ENCODE assay signal across 23 mouse cellular contexts in the genomic region with DNA sequence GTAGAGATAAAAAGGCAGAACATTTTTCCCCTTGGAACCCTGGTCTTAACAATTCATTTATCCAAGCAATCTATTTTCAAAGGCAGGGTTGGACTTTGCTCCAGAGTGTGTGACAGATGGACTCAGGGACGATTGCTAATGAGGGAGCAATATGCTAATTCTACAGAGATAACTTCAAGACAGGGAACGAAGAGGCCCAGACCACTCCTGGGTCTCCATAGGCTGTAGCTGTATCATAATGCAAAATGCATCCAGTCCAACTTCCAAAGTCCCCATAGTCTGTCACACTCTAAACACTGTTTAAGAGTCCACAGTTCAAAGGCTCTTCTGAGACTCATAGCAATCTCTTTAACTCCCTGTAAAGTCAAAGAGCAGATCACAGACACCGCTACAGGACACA. TPM values are rescaled to one million over a fixed set of nuclear protein-coding genes. Genes with fewer than 3 reads are reported as not detected.
DNase-seq lines count a peak whose midpoint lies in the region; ATAC-seq and TF ChIP-seq lines count a peak whose summit lies in the region.
"Had no signal": no experiment of that assay in that cellular context is flagged by ENCODE, and none has a peak within 500 bp of the region (broad histone marks: within the 10 kb centered on the region; RNA-seq: fewer than 3 reads in every experiment).

No protein-coding gene starts in this region.

- H3K4me3 ChIP-seq in kidney, embryonic 16.5 days (ENCODE audit: low read length): no peak overlapping the region
- H3K4me3 ChIP-seq in lung, embryonic 16.5 days (ENCODE audit: low read length): no peak overlapping the region
- H3K4me3 ChIP-seq in lung, adult 2 months (replicated peaks; ENCODE audit: extremely low read depth, low read depth, low read length): no peak overlapping the region
- H3K4me3 ChIP-seq in intestine, embryonic 15.5 days (replicated peaks): no peak overlapping the region
- no peak overlapping the region for H3K4me3 ChIP-seq in intestine, postnatal 0 days (ENCODE audit: low read depth, low read length)
- H3K4me3 ChIP-seq in thymus, adult 2 months (ENCODE audit: control insufficient read depth, insufficient read depth, low read length): no peak overlapping the region
- H3K4me3 ChIP-seq: embryonic facial prominence, embryonic 15.5 days; erythroblast, embryonic 14.5 days; forebrain, embryonic 10.5 days; gastrocnemius, adult 2 months; heart, embryonic 13.5 days; hindbrain, embryonic 12.5 days had no signal

- TF ChIP-seq POLR2A in lung, adult 2 months (IDR thresholded peaks at IDR 0.05; ENCODE audit: borderline replicate concordance, extremely low read depth, low read depth, low read length): no peak
- no peak for TF ChIP-seq POLR2A in thymus, adult 2 months (IDR thresholded peaks at IDR 0.05; ENCODE audit: control insufficient read depth, extremely low read depth, insufficient read depth, low read length, poor library complexity)

- 0 out of 2 replicates have a peak, but pooled peaks have one; percentile 23 for ATAC-seq in kidney, embryonic 16.5 days (ENCODE audit: low FRiP score, low TSS enrichment)
- ATAC-seq in lung, embryonic 16.5 days (ENCODE audit: low read depth): peak; percentile 56
- peak; percentile 98 for ATAC-seq in intestine, embryonic 15.5 days
- peak; percentile 100 for ATAC-seq in intestine, postnatal 0 days
- ATAC-seq: forebrain, embryonic 14.5 days had no signal

- 84% methylated on average over 3 of the region's 3 CpGs for WGBS in kidney, embryonic 16.5 days
- 41% methylated on average over 3 of the region's 3 CpGs for WGBS in lung, embryonic 16.5 days
- 58% methylated on average over 3 of the region's 3 CpGs for WGBS in lung, adult 2 months
- 64% methylated on average over 3 of the region's 3 CpGs for WGBS in intestine, embryonic 15.5 days
- 32% methylated on average over 3 of the region's 3 CpGs for WGBS in intestine, postnatal 0 days
- 92% methylated on average over 3 of the region's 3 CpGs for WGBS in thymus, adult 2 months

- no peaks in the 10 kb centered on the region for H3K4me1 ChIP-seq in kidney, embryonic 16.5 days (ENCODE audit: insufficient read depth, low read length)
- H3K4me1 ChIP-seq in lung, embryonic 16.5 days (replicated peaks; ENCODE audit: control insufficient read depth, insufficient read depth, low read length): no peaks in the 10 kb centered on the region
- H3K4me1 ChIP-seq in lung, adult 2 months (ENCODE audit: control insufficient read depth, insufficient read depth, low read length): no peaks in the 10 kb centered on the region
- H3K4me1 ChIP-seq in intestine, embryonic 15.5 days (replicated peaks): no peaks in the 10 kb centered on the region
- H3K4me1 ChIP-seq in intestine, postnatal 0 days (replicated peaks; ENCODE audit: control insufficient read depth, insufficient read depth, low read length): 0 out of 2 replicates have a peak, but pooled peaks cover 3% of the 10 kb centered on the region
- H3K4me1 ChIP-seq in thymus, adult 2 months (replicated peaks; ENCODE audit: control insufficient read depth, insufficient read depth, low read length): no peaks in the 10 kb centered on the region
- H3K4me1 ChIP-seq: embryonic facial prominence, embryonic 15.5 days; forebrain, embryonic 10.5 days; heart, embryonic 13.5 days; hindbrain, embryonic 12.5 days had no signal

- H3K27ac ChIP-seq in kidney, embryonic 16.5 days (ENCODE audit: low read length): no peak overlapping the region
- peak overlapping the region; percentile 37; the same call in 1 of the 2 replicates for H3K27ac ChIP-seq in lung, embryonic 16.5 days (ENCODE audit: low read length)
- no peak overlapping the region for H3K27ac ChIP-seq in intestine, embryonic 15.5 days
- peak overlapping the region; percentile 77 for H3K27ac ChIP-seq in intestine, postnatal 0 days (ENCODE audit: low read depth, low read length)
- H3K27ac ChIP-seq in thymus, adult 2 months (ENCODE audit: control insufficient read depth, insufficient read depth, low read length): no peak overlapping the region
- H3K27ac ChIP-seq: embryonic facial prominence, embryonic 15.5 days; forebrain, embryonic 10.5 days; gastrocnemius, adult 2 months; heart, embryonic 13.5 days; hindbrain, embryonic 12.5 days had no signal

- no peak for TF ChIP-seq CTCF in lung, adult 2 months (IDR thresholded peaks at IDR 0.05; ENCODE audit: insufficient read depth, low read length)
- no peak for TF ChIP-seq CTCF in intestine, postnatal 0 days (IDR thresholded peaks at IDR 0.05; ENCODE audit: low read depth)
- TF ChIP-seq CTCF in thymus, adult 2 months (IDR thresholded peaks at IDR 0.05; ENCODE audit: borderline replicate concordance, control insufficient read depth, extremely low read depth, insufficient read depth, low read length, poor library complexity): no peak

- no peaks in the 10 kb centered on the region for H3K36me3 ChIP-seq in kidney, embryonic 16.5 days (ENCODE audit: insufficient read depth, low read length)
- H3K36me3 ChIP-seq in lung, embryonic 16.5 days (ENCODE audit: control insufficient read depth, insufficient read depth, low read length): no peaks in the 10 kb centered on the region
- H3K36me3 ChIP-seq in intestine, embryonic 15.5 days: no peaks in the 10 kb centered on the region
- H3K36me3 ChIP-seq in intestine, postnatal 0 days (ENCODE audit: control insufficient read depth, insufficient read depth): no peaks in the 10 kb centered on the region
- no peaks in the 10 kb centered on the region for H3K36me3 ChIP-seq in thymus, adult 2 months (ENCODE audit: control insufficient read depth, insufficient read depth, low read length)
- H3K36me3 ChIP-seq: embryonic facial prominence, embryonic 15.5 days; forebrain, embryonic 10.5 days; heart, embryonic 13.5 days; hindbrain, embryonic 12.5 days had no signal

- no peaks in the 10 kb centered on the region for H3K9me3 ChIP-seq in kidney, embryonic 16.5 days (ENCODE audit: low read length)
- no peaks in the 10 kb centered on the region for H3K9me3 ChIP-seq in lung, embryonic 16.5 days (ENCODE audit: control insufficient read depth, low read length)
- H3K9me3 ChIP-seq in intestine, embryonic 15.5 days: no peaks in the 10 kb centered on the region
- H3K9me3 ChIP-seq in intestine, postnatal 0 days (ENCODE audit: control insufficient read depth): no peaks in the 10 kb centered on the region
- H3K9me3 ChIP-seq: embryonic facial prominence, embryonic 15.5 days; forebrain, embryonic 10.5 days; heart, embryonic 13.5 days; hindbrain, embryonic 12.5 days had no signal

- H3K4me2 ChIP-seq in kidney, embryonic 16.5 days (replicated peaks; ENCODE audit: low read depth, low read length): no peak overlapping the region
- no peak overlapping the region for H3K4me2 ChIP-seq in lung, embryonic 16.5 days (ENCODE audit: low read depth, low read length)
- H3K4me2 ChIP-seq in intestine, embryonic 15.5 days (replicated peaks): no peak overlapping the region
- no peak overlapping the region for H3K4me2 ChIP-seq in intestine, postnatal 0 days (replicated peaks; ENCODE audit: low read depth)
- H3K4me2 ChIP-seq: embryonic facial prominence, embryonic 15.5 days; heart, embryonic 13.5 days; hindbrain, embryonic 12.5 days had no signal

- no peak for DNase-seq in kidney, adult 18-20 months
- no peak for DNase-seq in lung, adult 2 months
- DNase-seq in thymus, adult 2 months: no peak
- DNase-seq: adrenal gland, adult 2 months; adrenal gland, postnatal 25 days; cerebellum, adult 11 months; cerebellum, adult 8-10 months; cerebellum, postnatal 14 days; embryo, embryonic 11 days; gastrocnemius, adult 2 months; gastrocnemius, postnatal 25 days; heart, postnatal 4 days had no signal

- no peaks in the 10 kb centered on the region for H3K27me3 ChIP-seq in kidney, embryonic 16.5 days (ENCODE audit: insufficient read depth, low read length)
- H3K27me3 ChIP-seq in lung, embryonic 16.5 days (ENCODE audit: control insufficient read depth, insufficient read depth, low read depth, low read length): no peaks in the 10 kb centered on the region
- H3K27me3 ChIP-seq in intestine, embryonic 15.5 days (replicated peaks): no peaks in the 10 kb centered on the region
- H3K27me3 ChIP-seq in intestine, postnatal 0 days (replicated peaks; ENCODE audit: control insufficient read depth, insufficient read depth, low read length): no peaks in the 10 kb centered on the region
- H3K27me3 ChIP-seq in thymus, adult 2 months (ENCODE audit: control insufficient read depth, insufficient read depth, low read length): no peaks in the 10 kb centered on the region
- H3K27me3 ChIP-seq: embryonic facial prominence, embryonic 15.5 days; heart, embryonic 13.5 days; hindbrain, embryonic 12.5 days had no signal

- H3K9ac ChIP-seq in kidney, embryonic 16.5 days (replicated peaks; ENCODE audit: low read length): no peak overlapping the region
- H3K9ac ChIP-seq in lung, embryonic 16.5 days (ENCODE audit: low read length): no peak overlapping the region
- H3K9ac ChIP-seq in intestine, embryonic 15.5 days: no peak overlapping the region
- H3K9ac ChIP-seq in intestine, postnatal 0 days (ENCODE audit: low read depth, low read length): no peak overlapping the region
- H3K9ac ChIP-seq: embryonic facial prominence, embryonic 15.5 days; heart, embryonic 13.5 days; hindbrain, embryonic 12.5 days had no signal

RNA-seq across cellular contexts. Expression of gene Asb14, which starts 7.1 kb away (rescaled TPM):
- polyA plus RNA-seq in kidney, embryonic 16.5 days (2015; fragmentation: Nextera tagmentation; extraction: Ambion mirVana): 0.14 TPM in 1 of 2 replicates, not detected in the other
- polyA plus RNA-seq in lung, embryonic 16.5 days (2015; fragmentation: Nextera tagmentation; extraction: Ambion mirVana): 0.29 and 0.36 TPM in 2 replicates
- 2.6 and 4.8 TPM in 2 replicates for polyA plus RNA-seq in lung, adult 2 months (2012; rRNA removed)
- 0.20 TPM in 1 of 2 replicates, not detected in the other for polyA plus RNA-seq in intestine, embryonic 15.5 days (2015; fragmentation: Nextera tagmentation; extraction: Ambion mirVana)
- 0.08 TPM in 1 of 2 replicates, not detected in the other for polyA plus RNA-seq in intestine, postnatal 0 days (2015; fragmentation: Nextera tagmentation; extraction: Ambion mirVana)
- 0.14 and 3.4 TPM in 2 replicates for polyA plus RNA-seq in thymus, adult 2 months (2012; rRNA removed)
- polyA plus RNA-seq: adrenal gland, adult 2 months; embryonic facial prominence, embryonic 11.5 days; erythroblast, embryonic 14.5 days; forebrain, embryonic 10.5 days; hindbrain, embryonic 12.5 days had no signal

Comparison
In these comparisons a context has a peak if more than half of its experiments do, and no peak if none do; other contexts are left out.
1. H3K27ac ChIP-seq: peak in lung, embryonic 16.5 days (single experiment) and intestine, postnatal 0 days (single experiment); none in kidney, embryonic 16.5 days (single experiment), intestine, embryonic 15.5 days (single experiment) and thymus, adult 2 months (single experiment).
2. ATAC-seq: peak in every context shown above with its lines; median percentile 100 in intestine, postnatal 0 days; 98 in intestine, embryonic 15.5 days; 56 in lung, embryonic 16.5 days; 23 in kidney, embryonic 16.5 days.